Mouse (Mus musculus) liver, adult 2 months (tissue): Measurements from ENCODE around the gene Dolpp1. TPM values are rescaled to one million over a fixed set of nuclear protein-coding genes. Genes with fewer than 3 reads are reported as not detected.

Source experiments
- DNase-seq: peaks from one replicate; pipeline ENCODE4 v3.0.0-alpha.2; 2011; ENCODE audit warnings: low read depth, low spot score; ENCODE audit errors: extremely low read depth
- H3K27ac ChIP-seq: fragments of 200-500 bp; replicated peaks from 2 replicates; pipeline ENCODE4 v1.5.1; 2012; ENCODE audit warnings: low read depth, mild to moderate bottlenecking, control low read depth, inconsistent platforms, low read length; ENCODE audit not compliant: insufficient read depth
- H3K27me3 ChIP-seq: fragments of 200-500 bp; 2 replicates; pipeline ENCODE4 v1.6.1; 2012; ENCODE audit warnings: mild to moderate bottlenecking, moderate library complexity, low read length, inconsistent platforms; ENCODE audit not compliant: control insufficient read depth, insufficient read depth
- H3K36me3 ChIP-seq: fragments of 200-500 bp; 2 replicates; pipeline ENCODE4 v1.6.1; 2012; ENCODE audit warnings: low read length, inconsistent platforms; ENCODE audit not compliant: control insufficient read depth, insufficient read depth
- H3K4me1 ChIP-seq: fragments of 200-500 bp; 2 replicates; pipeline ENCODE4 v1.6.1; 2011; ENCODE audit warnings: low read length; ENCODE audit not compliant: control insufficient read depth, insufficient read depth
- H3K4me3 ChIP-seq: fragments of 200-500 bp; 2 replicates; pipeline ENCODE4 v1.5.1; 2011; ENCODE audit warnings: low read depth, mild to moderate bottlenecking, control low read depth, low read length, moderate library complexity; ENCODE audit not compliant: insufficient read depth
- H3K79me2 ChIP-seq: fragments of 200-500 bp; 2 replicates; pipeline ENCODE4 v1.6.1; 2012; ENCODE audit warnings: inconsistent platforms, mild to moderate bottlenecking, low read length, moderate library complexity; ENCODE audit not compliant: control insufficient read depth, insufficient read depth
- H3K9ac ChIP-seq: fragments of 200-500 bp; 2 replicates; pipeline ENCODE4 v1.6.1; 2012; ENCODE audit warnings: low read depth, mild to moderate bottlenecking, control low read depth, inconsistent platforms, low read length
- CTCF ChIP-seq: fragments of 200-500 bp; IDR thresholded peaks from 2 replicates; pipeline ENCODE4 v1.5.1; 2011; ENCODE audit warnings: low read depth, low read length, control low read depth
- POLR2A ChIP-seq: fragments of 200-500 bp; IDR thresholded peaks from 2 replicates; pipeline ENCODE4 v1.6.1; 2011; ENCODE audit warnings: low read length, control low read depth; ENCODE audit not compliant: insufficient read depth; ENCODE audit errors: extremely low read depth
- WGBS: fragments of 180-500 bp; shearing (Covaris S2); methylation state at CpG from one replicate; pipeline ENCODE4 v1.1.7; 2018; 5-methylcytosine and 5-hydroxymethylcytosine counted together
- polyA plus RNA-seq: library from polyadenylated mRNA; depleted of rRNA; stranded (reverse); fragments of >200 nt; gene quantifications from 2 replicates; pipeline ENCODE4 v1.2.3, GENCODE M21; 2012
- total RNA-seq: library from RNA; depleted of rRNA; stranded (reverse); fragments of >200 nt; gene quantifications from 2 replicates; pipeline ENCODE4 v1.2.3, GENCODE M21; 2014

The Dolpp1 gene
- total and polyA plus RNA-seq, 2 experiments, result 8.9 to 44.8 TPM

GRCm38 (mm10) chr2:30371544-30371943, 20.5 kb upstream of the Dolpp1 start:
- Histone ChIP-seq H3K4me3 (no peak overlapping the region), H3K9ac (no peak overlapping the region), H3K79me2 (peaks cover 14% of the 10 kb centered on the region; the same call in 1 of the 2 replicates), H3K27me3 (no peaks in the 10 kb centered on the region), H3K27ac (no peak overlapping the region), H3K4me1 (peaks cover 14% of the 10 kb centered on the region), H3K36me3 (peaks cover 42% of the 10 kb centered on the region; the same call in 1 of the 2 replicates)
- TF ChIP-seq POLR2A, result no peak
- no peak for TF ChIP-seq CTCF
- WGBS, result 98% methylated on average over 8 of the region's 8 CpGs
- no peak for DNase-seq

GRCm38 (mm10) chr2:30372726-30373125, 19.3 kb upstream of the Dolpp1 start:
- H3K4me1 ChIP-seq, result peaks cover 12% of the 10 kb centered on the region
- no peak overlapping the region for H3K4me3 ChIP-seq
- H3K79me2 ChIP-seq, result peaks cover 7% of the 10 kb centered on the region; the same call in 1 of the 2 replicates
- no peak for DNase-seq
- no peak overlapping the region for H3K27ac ChIP-seq
- H3K36me3 ChIP-seq, result peaks cover 44% of the 10 kb centered on the region; the same call in 1 of the 2 replicates
- H3K9ac ChIP-seq, result no peak overlapping the region
- H3K27me3 ChIP-seq, result no peaks in the 10 kb centered on the region
- no peak for TF ChIP-seq CTCF
- TF ChIP-seq POLR2A, result no peak
- WGBS, result 98% methylated on average over 5 of the region's 5 CpGs

- Histone ChIP-seq H3K27ac (peak overlapping the region; percentile 36), H3K36me3 (peaks cover 24% of the 10 kb centered on the region), H3K4me1 (peaks cover 24% of the 10 kb centered on the region), H3K27me3 (no peaks in the 10 kb centered on the region), H3K9ac (no peak overlapping the region), H3K4me3 (no peak overlapping the region), H3K79me2 (peaks cover 3% of the 10 kb centered on the region; the same call in 1 of the 2 replicates)
- peak; percentile 80 for DNase-seq
- TF ChIP-seq POLR2A, result no peak
- TF ChIP-seq CTCF, result no peak
- WGBS, result 63% methylated on average over 10 of the region's 10 CpGs
Observed at GRCm38 (mm10) chr2:30375893-30376292, 16.2 kb upstream of the Dolpp1 start.

- TF ChIP-seq POLR2A, result no peak
- peak; percentile 47 for TF ChIP-seq CTCF
- peak; percentile 96 for DNase-seq
- Histone ChIP-seq H3K4me1 (peaks cover 24% of the 10 kb centered on the region), H3K4me3 (no peak overlapping the region), H3K79me2 (no peaks in the 10 kb centered on the region), H3K27me3 (no peaks in the 10 kb centered on the region), H3K27ac (peak overlapping the region; percentile 90), H3K9ac (peak overlapping the region; percentile 10; the same call in 1 of the 2 replicates), H3K36me3 (peaks cover 26% of the 10 kb centered on the region)
- WGBS, result 26% methylated on average over 5 of the region's 5 CpGs
Observed at GRCm38 (mm10) chr2:30377721-30378120, 14.3 kb upstream of the Dolpp1 start.

- peak; percentile 93 for DNase-seq
- Histone ChIP-seq H3K9ac (peak overlapping the region; percentile 60), H3K27me3 (no peaks in the 10 kb centered on the region), H3K36me3 (peaks cover 25% of the 10 kb centered on the region), H3K4me3 (peak overlapping the region; percentile 12; the same call in 1 of the 2 replicates), H3K27ac (peak overlapping the region; percentile 90), H3K79me2 (no peaks in the 10 kb centered on the region), H3K4me1 (peaks cover 24% of the 10 kb centered on the region)
- 35% methylated on average over 7 of the region's 7 CpGs for WGBS
- TF ChIP-seq POLR2A (no peak), CTCF (no peak)
Observed at GRCm38 (mm10) chr2:30379307-30379706, 12.7 kb upstream of the Dolpp1 start.

DNA sequence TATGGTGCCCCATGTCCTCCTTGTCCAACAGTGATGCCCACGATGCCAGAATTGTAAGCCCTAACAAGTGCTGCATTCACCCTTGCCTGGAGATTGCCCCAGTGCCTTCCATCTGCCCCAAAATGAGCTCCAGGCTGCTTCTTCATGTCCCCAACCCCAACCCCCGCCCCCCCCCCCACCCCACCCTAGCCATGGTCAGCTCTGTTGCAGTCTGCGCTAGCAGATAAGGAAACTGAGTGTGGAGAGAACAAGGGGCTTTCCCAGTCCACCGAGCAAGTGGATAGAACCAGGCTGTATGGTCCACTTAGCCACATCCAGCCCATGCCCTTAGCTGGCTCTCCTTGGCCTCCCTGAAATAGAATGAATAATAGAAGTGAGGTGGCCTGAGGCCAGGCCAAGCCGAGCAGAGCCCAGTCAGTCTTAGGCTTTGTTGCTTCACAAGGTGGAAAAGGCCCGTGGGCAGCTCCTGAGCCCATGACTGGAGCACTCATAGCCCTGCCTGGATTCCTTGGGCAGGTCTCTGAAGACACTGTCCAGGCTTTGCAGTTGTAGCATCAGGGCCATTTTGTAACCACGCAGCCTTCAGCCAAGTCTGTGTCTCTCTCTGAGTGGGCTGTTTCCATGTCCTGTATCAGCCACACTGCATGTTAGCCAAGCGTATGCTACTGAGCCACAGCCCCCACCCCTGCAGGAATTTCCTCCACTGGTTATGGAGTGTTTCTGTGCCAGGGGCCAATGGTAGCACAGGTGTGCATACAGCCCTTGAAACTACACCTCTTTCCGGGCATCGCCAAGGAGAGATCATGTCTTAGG, 11.3 kb upstream of the Dolpp1 start:
- peaks cover 20% of the 10 kb centered on the region for H3K4me1 ChIP-seq
- H3K4me3 ChIP-seq, result no peak overlapping the region
- peaks cover 27% of the 10 kb centered on the region for H3K36me3 ChIP-seq
- no peaks in the 10 kb centered on the region for H3K27me3 ChIP-seq
- no peak overlapping the region for H3K9ac ChIP-seq
- no peaks in the 10 kb centered on the region for H3K79me2 ChIP-seq
- H3K27ac ChIP-seq, result no peak overlapping the region
- TF ChIP-seq POLR2A (no peak), CTCF (no peak)
- no peak for DNase-seq
- WGBS, result 95% methylated on average over 10 of the region's 10 CpGs
